Mouse (Mus musculus) MEL (cell line): ENCODE results near the gene Tnfrsf8. TPM values are rescaled to one million over a fixed set of nuclear protein-coding genes. Genes with fewer than 3 reads are reported as not detected.

Source experiments
- DNase-seq: peaks from one replicate; pipeline ENCODE4 v3.0.0; 2011; ENCODE audit warnings: low read depth, low spot score
- H3K27ac ChIP-seq: 2 replicates; pipeline ENCODE4 v1.5.1; 2012; ENCODE audit warnings: low read depth, mild to moderate bottlenecking, control low read depth, low read length, moderate library complexity; ENCODE audit not compliant: control insufficient read depth
- H3K27me3 ChIP-seq, 2 experiments: fragments of 150-350 bp in 1 of 2; sonication (generic) in 1 of 2; 2 replicates each; pipeline ENCODE4 v1.6.1; 2012; ENCODE audit warnings: low read length in 2 of 2, mild to moderate bottlenecking in 2 of 2, improper control_type of control experiment in 1 of 2, moderate library complexity in 1 of 2; ENCODE audit not compliant: insufficient read depth in 2 of 2, control insufficient read depth in 1 of 2
- H3K36me3 ChIP-seq, 2 experiments: 2 replicates each; pipeline ENCODE4 v1.6.1; 2012 to 2014; ENCODE audit warnings: low read length in 2 of 2, improper control_type of control experiment in 1 of 2, inconsistent platforms in 1 of 2, mild to moderate bottlenecking in 1 of 2; ENCODE audit not compliant: insufficient read depth in 2 of 2, control insufficient read depth in 1 of 2
- H3K4me1 ChIP-seq, 2 experiments: fragments of 150-350 bp in 1 of 2; sonication (generic) in 1 of 2; 2 replicates each; pipeline ENCODE4 v1.6.1; 2012; ENCODE audit warnings: low read length in 2 of 2, improper control_type of control experiment in 1 of 2, mild to moderate bottlenecking in 1 of 2; ENCODE audit not compliant: insufficient read depth in 2 of 2, control insufficient read depth in 1 of 2
- H3K4me3 ChIP-seq, 2 experiments: fragments of 150-350 bp in 1 of 2; sonication (generic) in 1 of 2; 2 replicates each; pipeline ENCODE4 v1.5.1; 2012; ENCODE audit warnings: low read depth in 2 of 2, low read length in 2 of 2, mild to moderate bottlenecking in 2 of 2, moderate library complexity in 2 of 2, control low read depth in 1 of 2, improper control_type of control experiment in 1 of 2; ENCODE audit not compliant: control insufficient read depth in 1 of 2, insufficient read depth in 1 of 2
- H3K79me2 ChIP-seq: 2 replicates; pipeline ENCODE4 v1.6.1; 2012; ENCODE audit warnings: mild to moderate bottlenecking, low read length, moderate library complexity; ENCODE audit not compliant: control insufficient read depth, poor library complexity, insufficient read depth
- H3K9ac ChIP-seq: 2 replicates; pipeline ENCODE4 v1.6.1; 2012; ENCODE audit warnings: low read depth, mild to moderate bottlenecking, control low read depth, low read length, moderate library complexity; ENCODE audit not compliant: control insufficient read depth, poor library complexity, severe bottlenecking
- H3K9me3 ChIP-seq: fragments of 150-350 bp; sonication (generic); replicated peaks from 2 replicates; pipeline ENCODE4 v1.6.1; 2012; ENCODE audit warnings: mild to moderate bottlenecking, low read length, improper control_type of control experiment, moderate library complexity; ENCODE audit not compliant: insufficient read depth
- BHLHE40 ChIP-seq: IDR thresholded peaks from 2 replicates; pipeline ENCODE4 v1.6.1; 2012; ENCODE audit warnings: low read depth, mild to moderate bottlenecking, inconsistent platforms, low read length, improper control_type of control experiment, borderline replicate concordance
- CHD2 ChIP-seq: IDR thresholded peaks from 2 replicates; pipeline ENCODE4 v1.6.1; 2011; ENCODE audit warnings: low read length, improper control_type of control experiment
- ELF1 ChIP-seq: IDR thresholded peaks from 2 replicates; pipeline ENCODE4 v1.6.1; 2014; ENCODE audit warnings: low read depth, mild to moderate bottlenecking, inconsistent platforms, low read length, improper control_type of control experiment, moderate library complexity
- EP300 ChIP-seq, 2 experiments: IDR thresholded peaks; 2 replicates each; pipeline ENCODE4 v1.6.1; 2011; ENCODE audit warnings: improper control_type of control experiment in 2 of 2, low read length in 2 of 2, low read depth in 1 of 2, mild to moderate bottlenecking in 1 of 2
- GABPA ChIP-seq: IDR thresholded peaks from 2 replicates; pipeline ENCODE4 v1.6.1; 2012; ENCODE audit warnings: low read depth, mild to moderate bottlenecking, inconsistent platforms, low read length, improper control_type of control experiment, moderate library complexity
- KAT2A ChIP-seq: conservative IDR thresholded peaks from 2 replicates; pipeline ENCODE4 v1.6.1; 2012; ENCODE audit warnings: low read depth, low read length, improper control_type of control experiment, inconsistent platforms
- MXI1 ChIP-seq: IDR thresholded peaks from 2 replicates; pipeline ENCODE4 v1.6.1; 2011; ENCODE audit warnings: mild to moderate bottlenecking, low read depth, low read length, improper control_type of control experiment
- MYB ChIP-seq: IDR thresholded peaks from 2 replicates; pipeline ENCODE4 v1.6.1; 2011; ENCODE audit warnings: mild to moderate bottlenecking, low read depth, low read length, improper control_type of control experiment
- MYC ChIP-seq: IDR thresholded peaks from 2 replicates; pipeline ENCODE4 v1.6.1; 2011; ENCODE audit warnings: low read depth, mild to moderate bottlenecking, low read length, improper control_type of control experiment, moderate library complexity
- NRF1 ChIP-seq: IDR thresholded peaks from 2 replicates; pipeline ENCODE4 v1.6.1; 2014; ENCODE audit warnings: low read depth, mild to moderate bottlenecking, inconsistent platforms, low read length, improper control_type of control experiment, moderate library complexity; ENCODE audit not compliant: poor library complexity, insufficient read depth, severe bottlenecking
- POLR2A ChIP-seq, 2 experiments: IDR thresholded peaks; 2 replicates each; pipeline ENCODE4 v1.6.1; 2011 to 2012; ENCODE audit warnings: low read length in 2 of 2, mild to moderate bottlenecking in 2 of 2, control low read depth in 1 of 2, improper control_type of control experiment in 1 of 2, low read depth in 1 of 2, moderate library complexity in 1 of 2; ENCODE audit not compliant: control insufficient read depth in 1 of 2, insufficient read depth in 1 of 2, poor library complexity in 1 of 2
- POLR2AphosphoS2 ChIP-seq: IDR thresholded peaks from 2 replicates; pipeline ENCODE4 v1.6.1; 2011; ENCODE audit warnings: low read length, improper control_type of control experiment
- POLR2AphosphoS5 ChIP-seq: IDR thresholded peaks from 2 replicates; pipeline ENCODE4 v1.6.1; 2012; ENCODE audit warnings: low read depth, borderline replicate concordance, mild to moderate bottlenecking, inconsistent platforms, low read length, moderate library complexity, mixed read lengths
- RCOR1 ChIP-seq: IDR thresholded peaks from 2 replicates; pipeline ENCODE4 v1.6.1; 2012; ENCODE audit warnings: low read depth, mild to moderate bottlenecking, inconsistent platforms, low read length, improper control_type of control experiment
- SMC3 ChIP-seq: IDR thresholded peaks from 2 replicates; pipeline ENCODE4 v1.6.1; 2011; ENCODE audit warnings: low read depth, low read length, improper control_type of control experiment
- TCF12 ChIP-seq: IDR thresholded peaks from 2 replicates; pipeline ENCODE4 v1.6.1; 2014; ENCODE audit warnings: low read depth, mild to moderate bottlenecking, inconsistent platforms, low read length, improper control_type of control experiment, moderate library complexity
- UBTF ChIP-seq: IDR thresholded peaks from 2 replicates; pipeline ENCODE4 v1.6.1; 2012; ENCODE audit warnings: low read depth, mild to moderate bottlenecking, inconsistent platforms, low read length, improper control_type of control experiment, moderate library complexity, borderline replicate concordance; ENCODE audit not compliant: insufficient read depth
- USF1 ChIP-seq: IDR thresholded peaks from 2 replicates; pipeline ENCODE4 v1.6.1; 2014; ENCODE audit warnings: low read depth, mild to moderate bottlenecking, inconsistent platforms, low read length, improper control_type of control experiment, moderate library complexity
- USF2 ChIP-seq, 2 experiments: IDR thresholded peaks; 2 replicates each; pipeline ENCODE4 v1.6.1; 2011 to 2012; ENCODE audit warnings: improper control_type of control experiment in 2 of 2, low read length in 2 of 2, borderline replicate concordance in 1 of 2, inconsistent platforms in 1 of 2, low read depth in 1 of 2, mild to moderate bottlenecking in 1 of 2; ENCODE audit not compliant: insufficient read depth in 1 of 2
- ZMIZ1 ChIP-seq: IDR thresholded peaks from 2 replicates; pipeline ENCODE4 v1.6.1; 2012; ENCODE audit warnings: low read depth, mild to moderate bottlenecking, inconsistent platforms, low read length, improper control_type of control experiment, moderate library complexity
- polyA plus RNA-seq, 2 experiments: library from polyadenylated mRNA; stranded (reverse) in 1 of 2; unstranded in 1 of 2; fragments of >175 nt in 1 of 2; fragments of >200 nt in 1 of 2; gene quantifications; 2 replicates each; pipeline versions ENCODE4 v1.2.1 to v1.2.4; 2012; ENCODE audit warnings: low replicate concordance in 2 of 2, low read depth in 1 of 2; ENCODE audit not compliant: insufficient read length in 2 of 2, insufficient read depth in 1 of 2, missing spikeins in 1 of 2
- total RNA-seq: library from RNA; depleted of rRNA; stranded (reverse); fragments of 300-350 nt; gene quantifications from 2 replicates; pipeline ENCODE4 v1.2.3, GENCODE M21; 2012

Tnfrsf8 gene
- total and polyA plus RNA-seq, 3 experiments = not detected

- Histone ChIP-seq H3K27me3 (no peaks in the 10 kb centered on the region; a peak in 1 of 4 replicates), H3K9ac (no peak overlapping the region), H3K27ac (no peak overlapping the region), H3K36me3 (peaks cover 0 to 4% of the 10 kb centered on the region in 2 experiments; a peak in 1 of 4 replicates), H3K9me3 (no peaks in the 10 kb centered on the region), H3K4me3 (no peak overlapping the region), H3K79me2 (no peaks in the 10 kb centered on the region), H3K4me1 (0 out of 4 replicates have a peak, but pooled peaks cover 0 to 6% of the 10 kb centered on the region in 2 experiments)
- TF ChIP-seq USF1 (peak; percentile 31; the same call in 1 of the 2 replicates), MYB (no peak)
- DNase-seq = no peak
These were observed 8.7 kb upstream of the Tnfrsf8 start for GRCm38 (mm10) chr4:145323631-145324030.

- H3K27ac ChIP-seq = no peak overlapping the region
- H3K27me3 ChIP-seq = no peaks in the 10 kb centered on the region; a peak in 1 of 4 replicates
- no peaks in the 10 kb centered on the region for H3K9me3 ChIP-seq
- H3K9ac ChIP-seq = no peak overlapping the region
- peaks cover 0 to 4% of the 10 kb centered on the region in 2 experiments; a peak in 1 of 4 replicates for H3K36me3 ChIP-seq
- H3K4me1 ChIP-seq = 0 out of 4 replicates have a peak, but pooled peaks cover 0 to 6% of the 10 kb centered on the region in 2 experiments
- H3K4me3 ChIP-seq = no peak overlapping the region
- TF ChIP-seq BHLHE40 = no peak
- no peak for TF ChIP-seq KAT2A
- no peak for TF ChIP-seq UBTF
- no peak for TF ChIP-seq MYB
- no peak for TF ChIP-seq POLR2AphosphoS2
- TF ChIP-seq ELF1 = no peak
- TF ChIP-seq MXI1 = no peak
- TF ChIP-seq GABPA = no peak
- TF ChIP-seq TCF12 = no peak
- no peak for TF ChIP-seq EP300 (IDR thresholded peaks at IDR 0.05; ENCODE audit: low read depth in 1 of 2, low read length in 2 of 2)
- no peak for TF ChIP-seq USF2 (IDR thresholded peaks at IDR 0.05; ENCODE audit: borderline replicate concordance in 1 of 2, insufficient read depth in 1 of 2, low read depth in 1 of 2, low read length in 2 of 2)
- H3K79me2 ChIP-seq = no peaks in the 10 kb centered on the region
- no peak for DNase-seq
These were observed 8.1 kb upstream of the Tnfrsf8 start for GRCm38 (mm10) chr4:145322995-145323627.

- no peaks in the 10 kb centered on the region for H3K27me3 ChIP-seq
- H3K4me1 ChIP-seq = 0 out of 4 replicates have a peak, but pooled peaks cover 0 to 6% of the 10 kb centered on the region in 2 experiments
- no peaks in the 10 kb centered on the region for H3K79me2 ChIP-seq
- H3K27ac ChIP-seq = no peak overlapping the region
- DNase-seq = no peak
- H3K9ac ChIP-seq = no peak overlapping the region
- H3K9me3 ChIP-seq = no peaks in the 10 kb centered on the region
- no peak for TF ChIP-seq ZMIZ1
- TF ChIP-seq POLR2AphosphoS2 = no peak
- TF ChIP-seq MYC = no peak
- TF ChIP-seq RCOR1 = no peak
- no peak for TF ChIP-seq CHD2
- TF ChIP-seq SMC3 = no peak
- TF ChIP-seq POLR2AphosphoS5 = no peak
- no peak for TF ChIP-seq POLR2A (IDR thresholded peaks at IDR 0.05; ENCODE audit: control insufficient read depth in 1 of 2, insufficient read depth in 1 of 2, low read depth in 1 of 2, low read length in 2 of 2, poor library complexity in 1 of 2)
- no peak for TF ChIP-seq NRF1
- peaks cover 0 to 4% of the 10 kb centered on the region in 2 experiments; a peak in 1 of 4 replicates for H3K36me3 ChIP-seq
- H3K4me3 ChIP-seq = no peak overlapping the region
These were observed 7.2 kb upstream of the Tnfrsf8 start for GRCm38 (mm10) chr4:145322211-145322610.
